Mouse (Mus musculus) gastrocnemius, postnatal 4 days (tissue): ENCODE measurements around the gene Adap1. TPM values are rescaled to one million over a fixed set of nuclear protein-coding genes. Genes with fewer than 3 reads are reported as not detected.

Experiments
- DNase-seq, 2 experiments: peaks; one replicate each; pipeline ENCODE4 v3.0.0; 2021 to 2022; ENCODE audit warnings: low spot score in 2 of 2, mixed read lengths in 2 of 2
- long read RNA-seq, 2 experiments: library from polyadenylated mRNA; stranded (forward); transcript quantifications; one replicate each; pipeline ENCODE4 v2.0.0; 2021
- total RNA-seq, 2 experiments: library from RNA; stranded (reverse); gene quantifications; 2 replicates each; pipeline ENCODE4 v1.2.3; 2021

Adap1 gene
- 1 to 10 TPM; 5.4 to 6.9 TPM for total RNA-seq
- long read RNA-seq, experiment 1, transcript Adap1-201 (11 exons, 2,557 nt): major isoform, 7 of 12 reads
- long read RNA-seq, experiment 1, partial matches to known transcripts: 3 of 12 reads
- long read RNA-seq, experiment 1, other reads (novel, unspliced or antisense): 2 of 12 reads
- long read RNA-seq, experiment 2, transcript Adap1-201 (11 exons, 2,557 nt): major isoform, 10 of 15 reads
- long read RNA-seq, experiment 2, partial matches to known transcripts: 2 of 15 reads
- long read RNA-seq, experiment 2, other reads (novel, unspliced or antisense): 3 of 15 reads

- DNase-seq: peak; percentile 43 to 59
Measured at GRCm38 (mm10) chr5:139325395-139325966, at the start of gene Adap1. TSS of gene Adap1 (minus strand) at chr5:139325622.

- no peak for DNase-seq
Measured at GRCm38 (mm10) chr5:139374841-139375240, 49.4 kb upstream of the Adap1 start.

- DNase-seq: no peak
Measured at GRCm38 (mm10) chr5:139373889-139374444, 48.5 kb upstream of the Adap1 start.

GRCm38 (mm10) chr5:139373126-139373525 is 47.7 kb upstream of the Adap1 start:
- DNase-seq: no peak

GRCm38 (mm10) chr5:139371631-139372401 is 46.4 kb upstream of the Adap1 start:
- DNase-seq: peak; percentile 84 to 91

- no peak for DNase-seq
Measured at GRCm38 (mm10) chr5:139371118-139371517, 45.7 kb upstream of the Adap1 start.

GRCm38 (mm10) chr5:139370336-139370735 is 44.9 kb upstream of the Adap1 start:
- DNase-seq: no peak

- DNase-seq: no peak
Measured at GRCm38 (mm10) chr5:139368638-139369320, 43.4 kb upstream of the Adap1 start.

GRCm38 (mm10) chr5:139367884-139368458 is 42.5 kb upstream of the Adap1 start:
- no peak for DNase-seq

- DNase-seq: no peak
Measured at GRCm38 (mm10) chr5:139366484-139366883, 41.1 kb upstream of the Adap1 start.

- DNase-seq: no peak
Measured at GRCm38 (mm10) chr5:139365827-139366226, 40.4 kb upstream of the Adap1 start.

GRCm38 (mm10) chr5:139364911-139365571 is 39.6 kb upstream of the Adap1 start:
- no peak for DNase-seq

GRCm38 (mm10) chr5:139364260-139364910 is 39.0 kb upstream of the Adap1 start:
- peak; percentile 74 to 86 for DNase-seq

- no peak for DNase-seq
Measured at GRCm38 (mm10) chr5:139363858-139364257, 38.4 kb upstream of the Adap1 start.

- DNase-seq: no peak
Measured at GRCm38 (mm10) chr5:139359244-139359643, 33.8 kb upstream of the Adap1 start.

GRCm38 (mm10) chr5:139358653-139359052 is 33.2 kb upstream of the Adap1 start:
- DNase-seq: no peak

GRCm38 (mm10) chr5:139355235-139355772 is 29.9 kb upstream of the Adap1 start:
- DNase-seq: peak; percentile 59 to 76

GRCm38 (mm10) chr5:139353946-139354345 is 28.5 kb upstream of the Adap1 start:
- DNase-seq: no peak

GRCm38 (mm10) chr5:139353496-139353895 is 28.1 kb upstream of the Adap1 start:
- no peak for DNase-seq
